Mouse (Mus musculus) ES-E14 (cell line): ENCODE data around the gene Zfp629.
A peak's percentile ranks its signal among the peaks of the same experiment; 100 is the strongest.

Source experiments
- HCFC1 ChIP-seq: IDR thresholded peaks from 2 replicates; pipeline ENCODE4 v1.6.1; 2012; ENCODE audit warnings: low read length, inconsistent platforms, borderline replicate concordance; ENCODE audit not compliant: insufficient read depth
- MAFK ChIP-seq: IDR thresholded peaks from 2 replicates; pipeline ENCODE4 v1.6.1; 2014; ENCODE audit warnings: mild to moderate bottlenecking, low read depth, low read length, inconsistent platforms; ENCODE audit not compliant: insufficient read depth
- ZC3H11A ChIP-seq: IDR thresholded peaks from 2 replicates; pipeline ENCODE4 v1.6.1; 2012; ENCODE audit warnings: low read depth, mild to moderate bottlenecking, inconsistent platforms, low read length, borderline replicate concordance
- ZNF384 ChIP-seq: IDR thresholded peaks from 2 replicates; pipeline ENCODE4 v1.6.1; 2012; ENCODE audit warnings: low read depth, low read length, inconsistent platforms

GRCm38 (mm10) chr7:127588011-127588871 lies 27.4 kb downstream of the Zfp629 start, which contains the start of the genes Ccdc189 and Rnf40:
- TF ChIP-seq HCFC1 (peak; percentile 67; the same call in 1 of the 2 replicates), ZC3H11A (no peak), MAFK (no peak), ZNF384 (no peak)
